Mouse (Mus musculus) CH12.LX (cell line): ENCODE measurements at regions not wholly inside any gene's neighbourhood (a gene's known extent, or its start where the extent isn't known, plus 50 kb on each side); places are given as distances from the start of the nearest gene placed in this dataset.

Experiments used
- DNase-seq: peaks from one replicate; pipeline ENCODE4 v3.0.0-alpha.2; 2013; ENCODE audit errors: extremely low read depth
- H3K27ac ChIP-seq: 2 replicates; pipeline ENCODE4 v1.5.1; 2012; ENCODE audit warnings: low read depth, mild to moderate bottlenecking, control low read depth, moderate library complexity; ENCODE audit not compliant: insufficient read depth
- H3K27me3 ChIP-seq: replicated peaks from 2 replicates; pipeline ENCODE3; 2012; ENCODE audit warnings: inconsistent platforms
- H3K36me3 ChIP-seq, 2 experiments: replicated peaks in 1 of 2; 2 replicates each; pipeline versions ENCODE3 to v1.6.1; 2012; ENCODE audit warnings: inconsistent platforms in 1 of 2, low read length in 1 of 2, mild to moderate bottlenecking in 1 of 2, mixed read lengths in 1 of 2, moderate library complexity in 1 of 2; ENCODE audit not compliant: control insufficient read depth in 1 of 2, insufficient read depth in 1 of 2
- H3K4me1 ChIP-seq, 2 experiments: 2 replicates each; pipeline ENCODE4 v1.6.1; 2012; ENCODE audit warnings: inconsistent platforms in 1 of 2, moderate library complexity in 1 of 2; ENCODE audit not compliant: insufficient read depth in 2 of 2, control insufficient read depth in 1 of 2
- H3K4me2 ChIP-seq: 2 replicates; pipeline ENCODE4 v1.6.1; 2012; ENCODE audit warnings: low read depth, mild to moderate bottlenecking, control low read depth; ENCODE audit not compliant: poor library complexity, insufficient read depth, severe bottlenecking
- H3K4me3 ChIP-seq, 3 experiments: fragments of 150-350 bp in 1 of 3; sonication (generic) in 1 of 3; replicated peaks in 1 of 3; 2 replicates each; pipeline versions ENCODE3 to v1.5.1; 2011 to 2012; ENCODE audit warnings: low read depth in 2 of 3, low read length in 2 of 3, mild to moderate bottlenecking in 2 of 3, moderate library complexity in 2 of 3, control low read depth in 1 of 3, improper control_type of control experiment in 1 of 3, inconsistent platforms in 1 of 3, mixed read lengths in 1 of 3; ENCODE audit not compliant: poor library complexity in 1 of 3
- H3K79me2 ChIP-seq: replicated peaks from 2 replicates; pipeline ENCODE4 v1.6.1; 2012; ENCODE audit warnings: mild to moderate bottlenecking, moderate library complexity; ENCODE audit not compliant: control insufficient read depth, poor library complexity, insufficient read depth, severe bottlenecking; ENCODE audit errors: extremely low read depth
- H3K9ac ChIP-seq: 2 replicates; pipeline ENCODE4 v1.6.1; 2012; ENCODE audit warnings: low read depth, mild to moderate bottlenecking, control low read depth, moderate library complexity; ENCODE audit not compliant: insufficient read depth
- H3K9me3 ChIP-seq: replicated peaks from 2 replicates; pipeline ENCODE3; 2012; ENCODE audit warnings: low read length, inconsistent platforms, mixed read lengths
- BHLHE40 ChIP-seq: IDR thresholded peaks from 2 replicates; pipeline ENCODE4 v1.6.1; 2011; ENCODE audit warnings: mild to moderate bottlenecking, low read depth, low read length, improper control_type of control experiment
- CHD1 ChIP-seq: IDR thresholded peaks from 2 replicates; pipeline ENCODE4 v1.6.1; 2012; ENCODE audit warnings: low read depth, low read length, improper control_type of control experiment, inconsistent platforms
- CHD2 ChIP-seq: IDR thresholded peaks from 2 replicates; pipeline ENCODE4 v1.6.1; 2011; ENCODE audit warnings: low read length, improper control_type of control experiment
- CTCF ChIP-seq, 2 experiments: IDR thresholded peaks in 1 of 2; conservative IDR thresholded peaks in 1 of 2; 2 replicates each; pipeline ENCODE4 v1.5.1; 2011 to 2012; ENCODE audit warnings: low read depth in 2 of 2, low read length in 2 of 2, improper control_type of control experiment in 1 of 2, inconsistent platforms in 1 of 2, mild to moderate bottlenecking in 1 of 2, moderate library complexity in 1 of 2
- E2F4 ChIP-seq: IDR thresholded peaks from 2 replicates; pipeline ENCODE4 v1.6.1; 2011; ENCODE audit warnings: low read depth, low read length, improper control_type of control experiment; ENCODE audit not compliant: insufficient replicate concordance
- GABPA ChIP-seq: IDR thresholded peaks from 2 replicates; pipeline ENCODE4 v1.6.1; 2012; ENCODE audit warnings: low read depth, low read length, improper control_type of control experiment, inconsistent platforms; ENCODE audit not compliant: insufficient replicate concordance
- HCFC1 ChIP-seq: IDR thresholded peaks from 2 replicates; pipeline ENCODE4 v1.6.1; 2012; ENCODE audit warnings: low read depth, mild to moderate bottlenecking, inconsistent platforms, low read length, improper control_type of control experiment
- JUND ChIP-seq: conservative IDR thresholded peaks from 2 replicates; pipeline ENCODE4 v1.6.1; 2011; ENCODE audit warnings: low read depth, low read length, improper control_type of control experiment
- MAX ChIP-seq: IDR thresholded peaks from 2 replicates; pipeline ENCODE4 v1.6.1; 2011; ENCODE audit warnings: low read length, improper control_type of control experiment
- NELFE ChIP-seq: IDR thresholded peaks from 2 replicates; pipeline ENCODE4 v1.6.1; 2011; ENCODE audit warnings: low read depth, low read length, improper control_type of control experiment
- NRF1 ChIP-seq: IDR thresholded peaks from 2 replicates; pipeline ENCODE4 v1.6.1; 2014; ENCODE audit warnings: low read depth, mild to moderate bottlenecking, inconsistent platforms, low read length, improper control_type of control experiment, moderate library complexity
- PAX5 ChIP-seq: IDR thresholded peaks from 2 replicates; pipeline ENCODE4 v1.6.1; 2012; ENCODE audit warnings: low read length, inconsistent platforms, mixed read lengths
- POLR2A ChIP-seq: IDR thresholded peaks from 2 replicates; pipeline ENCODE4 v1.6.1; 2011; ENCODE audit warnings: low read depth, mild to moderate bottlenecking, improper control_type of control experiment, low read length
- POLR2AphosphoS2 ChIP-seq: IDR thresholded peaks from 2 replicates; pipeline ENCODE4 v1.6.1; 2011; ENCODE audit warnings: low read depth, low read length, improper control_type of control experiment
- SMC3 ChIP-seq: IDR thresholded peaks from 2 replicates; pipeline ENCODE4 v1.6.1; 2011; ENCODE audit warnings: low read depth, low read length, improper control_type of control experiment
- TBP ChIP-seq: conservative IDR thresholded peaks from 2 replicates; pipeline ENCODE4 v1.6.1; 2011; ENCODE audit warnings: low read depth, low read length, improper control_type of control experiment
- UBTF ChIP-seq: IDR thresholded peaks from 2 replicates; pipeline ENCODE4 v1.6.1; 2012; ENCODE audit warnings: low read depth, mild to moderate bottlenecking, inconsistent platforms, low read length, improper control_type of control experiment, moderate library complexity
- USF2 ChIP-seq: conservative IDR thresholded peaks from 2 replicates; pipeline ENCODE4 v1.6.1; 2011; ENCODE audit warnings: low read depth, low read length, improper control_type of control experiment
- ZC3H11A ChIP-seq: IDR thresholded peaks from 2 replicates; pipeline ENCODE4 v1.6.1; 2012; ENCODE audit warnings: low read depth, mild to moderate bottlenecking, inconsistent platforms, low read length, improper control_type of control experiment
- ZMIZ1 ChIP-seq: IDR thresholded peaks from 2 replicates; pipeline ENCODE4 v1.6.1; 2012; ENCODE audit warnings: low read depth, mild to moderate bottlenecking, inconsistent platforms, low read length, improper control_type of control experiment
- ZNF384 ChIP-seq: IDR thresholded peaks from 2 replicates; pipeline ENCODE4 v1.6.1; 2012; ENCODE audit warnings: low read depth, low read length, improper control_type of control experiment, inconsistent platforms
- dilution Hi-C: fragments of 300-500 bp; cut with MboI; formaldehyde crosslinking; loops from 2 replicates; pipeline ENCODE4 v1.14.3; 2020; ENCODE audit warnings: low sequenced_read_pairs; ENCODE audit not compliant: extremely low pct_unique_long_range_greater_than_20kb, extremely low pct_ligation_motif_present
- in situ Hi-C: fragments of 300-500 bp; cut with MboI; formaldehyde crosslinking; loops from 3 replicates; pipeline ENCODE4 v1.14.3; 2019; ENCODE audit warnings: low sequenced_read_pairs, low pct_ligation_motif_present, low pct_unique_long_range_greater_than_20kb, mixed read lengths

DNA sequence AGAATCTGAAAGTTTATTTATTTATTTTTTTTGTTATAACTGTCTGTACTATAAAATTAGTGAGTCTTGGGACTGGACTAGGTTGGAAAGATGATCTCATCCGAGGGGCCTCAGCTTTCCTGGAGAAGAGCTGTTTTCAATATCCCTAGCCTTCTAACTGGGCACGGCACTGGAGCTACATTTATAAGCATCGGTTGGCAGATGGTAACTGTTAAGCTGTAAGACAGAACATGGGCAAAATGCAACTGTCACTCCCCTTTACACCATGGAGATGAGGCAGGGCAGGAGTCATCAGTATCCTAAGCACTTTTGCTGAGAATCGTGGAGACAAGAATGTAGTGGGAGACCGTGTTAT is 77.6 kb upstream of the Ubash3b start:
- Histone ChIP-seq H3K36me3 (no peaks in the 10 kb centered on the region), H3K27me3 (no peaks in the 10 kb centered on the region), H3K4me2 (no peak overlapping the region), H3K4me3 (no peak overlapping the region), H3K79me2 (no peaks in the 10 kb centered on the region), H3K9ac (no peak overlapping the region), H3K27ac (no peak overlapping the region), H3K4me1 (no peaks in the 10 kb centered on the region), H3K9me3 (no peaks in the 10 kb centered on the region)
- dilution Hi-C loops, result no loop called here
- no peak for DNase-seq
- TF ChIP-seq NELFE (no peak), MAX (no peak), SMC3 (no peak), ZC3H11A (no peak), BHLHE40 (no peak)
- in situ Hi-C loops, result no loop called here

DNA sequence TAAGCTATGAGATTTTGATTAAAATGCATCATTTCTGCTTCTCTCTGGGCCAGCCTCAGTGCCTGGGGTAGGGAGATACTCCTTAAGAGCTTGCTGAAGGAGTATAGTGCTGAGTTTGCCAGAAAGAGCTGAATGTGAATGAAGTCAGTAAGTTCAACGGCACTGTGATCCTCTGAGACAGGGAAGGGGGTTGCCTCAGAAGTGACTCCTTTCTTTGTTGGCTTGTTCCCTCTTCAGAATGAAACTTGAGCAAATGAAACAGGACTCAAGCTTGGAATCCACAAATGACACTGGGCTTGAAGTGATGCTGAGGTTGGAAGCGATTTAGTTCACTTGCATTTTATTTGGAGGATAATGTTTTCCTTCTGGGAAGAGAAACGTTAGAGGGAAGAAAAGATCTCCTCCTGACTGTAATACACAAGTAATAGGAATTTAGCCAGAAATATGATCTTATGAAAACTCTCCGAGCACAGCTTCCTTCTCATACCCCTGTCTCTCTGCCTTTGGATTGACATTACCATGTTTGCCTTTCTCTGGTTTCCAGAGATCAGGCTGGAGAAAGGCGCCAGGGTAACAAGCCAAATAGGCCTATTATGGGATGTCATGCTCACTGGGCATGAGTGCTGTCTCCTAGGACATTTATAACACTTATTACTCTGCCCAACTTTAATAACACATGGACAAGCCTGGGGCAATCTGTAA is 77.0 kb upstream of the Ubash3b start:
- TF ChIP-seq NELFE, result no peak
- TF ChIP-seq POLR2AphosphoS2, result no peak
- no peak for TF ChIP-seq USF2
- TF ChIP-seq POLR2A, result no peak
- no peak for TF ChIP-seq PAX5
- TF ChIP-seq ZMIZ1, result no peak
- no peak for TF ChIP-seq CHD2
- no peak for TF ChIP-seq HCFC1
- no peak for TF ChIP-seq ZNF384
- TF ChIP-seq JUND, result no peak
- no peak for TF ChIP-seq MAX
- TF ChIP-seq E2F4, result no peak
- TF ChIP-seq UBTF, result no peak
- no peak for TF ChIP-seq CTCF (conservative IDR thresholded peaks at IDR 0.05 in 1 of 2, IDR thresholded peaks at IDR 0.05 in 1 of 2; ENCODE audit: low read depth in 2 of 2, low read length in 2 of 2)
- no peak for TF ChIP-seq NRF1
- no peak for TF ChIP-seq GABPA
- TF ChIP-seq TBP, result no peak
- TF ChIP-seq CHD1, result no peak
- no peak overlapping the region for H3K4me3 ChIP-seq

More for the DNA sequence above, 77.0 kb upstream of the Ubash3b start:
- H3K9ac ChIP-seq, result no peak overlapping the region
- dilution Hi-C loops, result no loop called here
- H3K79me2 ChIP-seq, result no peaks in the 10 kb centered on the region
- H3K27me3 ChIP-seq, result no peaks in the 10 kb centered on the region
- H3K4me1 ChIP-seq, result no peaks in the 10 kb centered on the region
- no peaks in the 10 kb centered on the region for H3K36me3 ChIP-seq
- in situ Hi-C loops, result no loop called here
- no peaks in the 10 kb centered on the region for H3K9me3 ChIP-seq
- no peak overlapping the region for H3K4me2 ChIP-seq
- DNase-seq, result no peak
- H3K27ac ChIP-seq, result no peak overlapping the region
